Mouse (Mus musculus): ENCODE results near the gene Mtmr11. TPM values are rescaled to one million over a fixed set of nuclear protein-coding genes. Genes with fewer than 3 reads are reported as not detected.
A peak's percentile ranks its signal among the peaks of the same experiment; 100 is the strongest.
"Not testable (repeated sequence)": the region's sequence is repeated elsewhere in the genome, so short reads cannot be mapped to it uniquely, and the experiment has no call there.

Gene Mtmr11
- total RNA-seq, 1 experiment from 2014 or later: 16.3 TPM

GRCm38 (mm10) chr3:96219191-96219641, 57.4 kb downstream of the Mtmr11 start:
- DNase-seq: no peak

GRCm38 (mm10) chr3:96219661-96220130, 57.9 kb downstream of the Mtmr11 start, which contains the start of the genes Bola1 and Hist2h2ab:
Gene Bola1 (minus strand): TSS chr3:96219709.
Gene Hist2h2ab (plus strand): TSS chr3:96219865.
- DNase-seq: peak; percentile 61

- not testable (repeated sequence) for DNase-seq
Measured at GRCm38 (mm10) chr3:96220131-96220764, 58.4 kb downstream of the Mtmr11 start.

GRCm38 (mm10) chr3:96220765-96221639, 59.2 kb downstream of the Mtmr11 start, which contains the start of the genes Hist2h2ac and Hist2h2be:
Gene Hist2h2ac (minus strand): TSS chr3:96220880.
Gene Hist2h2be (plus strand): TSS chr3:96221119.
- DNase-seq: peak; percentile 80

Small RNA genes lying within 50 kb of the gene (microRNA-seq; reads per million reads assigned to microRNA genes)
- 0 to 0.34 reads per million in 2 experiments for gene Gm44492

Other genes starting within 250 kb of the Mtmr11 start
- 77.8 and 94.0 TPM in 2 replicates for gene Anp32e, start 232.8 kb upstream of the Mtmr11 start, total RNA-seq (2021)
- gene Plekho1, start 166.0 kb upstream of the Mtmr11 start, total RNA-seq (2021): 18.6 and 25.1 TPM in 2 replicates
- 39.0 and 41.2 TPM in 2 replicates for gene Vps45, start 103.5 kb upstream of the Mtmr11 start, total RNA-seq (2021)
- 25.8 and 40.5 TPM in 2 replicates for gene Otud7b, start 57.5 kb upstream of the Mtmr11 start, total RNA-seq (2021)
- gene Sf3b4, start 10.3 kb downstream of the Mtmr11 start, total RNA-seq (2021): 55.3 and 58.9 TPM in 2 replicates
- 7.3 and 11.8 TPM in 2 replicates for gene Sv2a, start 19.1 kb downstream of the Mtmr11 start, total RNA-seq (2021)
- gene Bola1, start 57.7 kb downstream of the Mtmr11 start, total RNA-seq (2021): 39.3 and 42.4 TPM in 2 replicates
- 7.7 and 10.9 TPM in 2 replicates for gene Hist2h2ab, start 57.9 kb downstream of the Mtmr11 start, total RNA-seq (2021)
- gene Hist2h2ac, start 58.9 kb downstream of the Mtmr11 start, total RNA-seq (2021): 62.8 and 86.8 TPM in 2 replicates
- gene Hist2h2be, start 59.1 kb downstream of the Mtmr11 start, total RNA-seq (2021): 19.4 and 21.7 TPM in 2 replicates
- gene Hist2h3c2, start 77.1 kb downstream of the Mtmr11 start, total RNA-seq (2021): 37.2 and 60.7 TPM in 2 replicates
- gene Hist2h2aa2, start 78.3 kb downstream of the Mtmr11 start, total RNA-seq (2021): 555 and 742 TPM in 2 replicates
- 17.4 TPM in 1 of 2 replicates, not detected in the other for gene Hist2h2aa1, start 83.5 kb downstream of the Mtmr11 start, total RNA-seq (2021)
- 1.9 TPM in 1 of 2 replicates, not detected in the other for gene Hist2h3c1, start 84.7 kb downstream of the Mtmr11 start, total RNA-seq (2021)
- 30.2 and 32.3 TPM in 2 replicates for gene Hist2h4, start 101.3 kb downstream of the Mtmr11 start, total RNA-seq (2021)
- 114 and 165 TPM in 2 replicates for gene Hist2h3b, start 106.7 kb downstream of the Mtmr11 start, total RNA-seq (2021)
- 138 and 170 TPM in 2 replicates for gene Hist2h2bb, start 107.7 kb downstream of the Mtmr11 start, total RNA-seq (2021)
- 1.0 and 1.4 TPM in 2 replicates for gene Fcgr1, start 132.0 kb downstream of the Mtmr11 start, total RNA-seq (2021)

Measured in adrenal gland, postnatal 25 days (tissue).